Mouse (Mus musculus) liver, postnatal 0 days (tissue): ENCODE results near the gene Fkbp9.

Experiments
- CTCF ChIP-seq: sonication (generic); IDR thresholded peaks from 2 replicates; pipeline ENCODE4 v1.5.1; 2016; ENCODE audit warnings: antibody characterized with exemption, low read depth
- EP300 ChIP-seq: IDR thresholded peaks from 2 replicates; pipeline ENCODE4 v1.6.1; 2016; ENCODE audit warnings: antibody characterized with exemption, low read depth, mild to moderate bottlenecking

- no peak for TF ChIP-seq CTCF
- TF ChIP-seq EP300, result no peak
Measured at GRCm38 (mm10) chr6:56798152-56798465, 33.8 kb upstream of the Fkbp9 start.
